Mouse (Mus musculus): ENCODE results near the gene Ccdc33.

Gene Ccdc33

DNA sequence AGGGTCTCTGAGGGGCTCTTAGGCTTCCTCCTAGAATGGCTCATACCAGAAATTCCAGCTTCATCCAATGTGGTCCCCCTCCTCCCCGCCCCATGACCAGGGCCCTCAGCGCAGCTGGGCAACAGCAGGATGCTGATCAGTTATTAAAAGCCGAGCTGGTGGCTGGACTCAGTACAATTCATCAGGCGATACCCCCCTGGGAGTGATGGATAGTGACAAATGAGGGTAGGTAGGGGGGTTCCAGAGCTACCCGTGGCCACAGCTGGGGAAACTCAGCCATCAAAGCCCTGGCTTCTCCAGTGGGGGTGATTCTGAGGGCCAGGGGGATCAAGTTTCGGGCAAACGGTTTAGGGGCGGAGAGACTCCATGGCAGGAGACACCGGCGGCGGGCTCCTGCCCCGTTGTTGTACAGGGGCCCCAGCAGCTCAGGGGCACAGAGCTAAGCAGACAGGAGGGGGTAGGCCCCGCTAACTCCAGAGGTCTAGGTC is 10.3 kb upstream of the Ccdc33 start:
- no peak for DNase-seq

DNA sequence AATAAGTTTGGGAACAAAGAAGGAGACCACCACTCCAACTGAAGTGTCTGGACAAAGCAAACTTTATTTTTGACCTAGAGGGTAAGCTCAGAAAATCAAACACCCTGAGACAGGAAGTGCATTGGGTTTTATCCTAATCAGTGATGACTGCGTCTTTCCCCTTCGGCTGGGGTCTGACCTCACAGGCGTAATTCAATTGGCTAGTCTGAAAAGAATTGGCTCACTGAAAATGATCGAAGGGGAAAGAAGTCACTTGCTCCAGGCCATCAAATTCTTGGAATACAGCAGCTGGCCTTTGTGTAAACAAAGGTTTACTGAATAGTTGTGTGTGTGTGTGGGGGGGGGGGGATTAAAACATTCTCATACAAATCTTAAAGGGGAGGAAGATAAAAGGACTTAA is 7.2 kb upstream of the Ccdc33 start:
- DNase-seq, result no peak

DNA sequence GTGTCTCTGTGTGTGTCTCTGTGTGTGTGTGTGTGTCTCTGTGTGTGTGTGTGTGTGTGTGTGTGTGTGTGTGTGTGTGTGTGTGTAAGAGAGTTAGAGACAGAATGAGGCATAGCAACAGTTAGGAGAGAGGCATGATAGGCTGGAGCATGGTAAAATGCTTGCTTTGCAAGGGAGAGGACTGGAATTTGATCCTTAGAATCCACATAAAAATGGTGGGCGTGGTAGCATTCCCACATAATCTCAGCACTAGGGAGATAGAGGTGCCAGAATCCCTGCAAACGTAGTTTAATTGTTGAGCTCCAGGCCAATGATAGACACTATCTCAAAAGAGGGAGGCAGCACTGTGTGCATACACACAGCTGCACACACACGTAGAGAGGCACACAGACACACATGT is 6.5 kb upstream of the Ccdc33 start:
- DNase-seq, result no peak

DNA sequence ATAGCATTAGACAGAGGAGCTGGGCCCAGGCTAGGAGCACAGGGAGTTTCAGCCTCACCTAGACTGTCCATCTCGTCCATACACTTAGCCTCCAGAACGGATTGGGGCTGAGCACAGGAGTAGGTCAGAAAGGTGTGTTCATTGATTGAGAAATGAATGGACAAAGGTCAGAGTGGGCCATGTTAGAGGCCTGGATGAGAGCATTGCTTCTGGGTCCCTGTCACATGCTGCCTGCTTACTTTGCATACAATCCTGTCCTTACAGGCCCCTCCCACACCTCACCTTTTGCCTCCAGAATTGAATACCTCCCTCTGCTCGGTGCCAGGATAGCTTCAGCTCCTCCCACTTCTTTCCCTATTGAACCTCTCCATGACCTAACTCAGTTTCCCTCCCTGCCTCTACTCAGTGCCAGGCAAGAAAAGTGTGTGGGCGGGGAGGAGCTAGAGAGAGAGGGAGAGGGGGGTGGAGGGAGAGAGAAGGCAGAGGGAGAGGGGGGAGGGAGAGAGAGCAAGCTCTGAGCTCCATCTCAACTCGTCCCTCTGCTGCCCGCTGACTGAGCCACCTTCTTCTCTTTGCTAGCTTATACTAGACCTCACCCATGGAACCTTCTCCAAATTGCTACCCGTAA is 2.5 kb downstream of the Ccdc33 start:
- no peak for DNase-seq

DNA sequence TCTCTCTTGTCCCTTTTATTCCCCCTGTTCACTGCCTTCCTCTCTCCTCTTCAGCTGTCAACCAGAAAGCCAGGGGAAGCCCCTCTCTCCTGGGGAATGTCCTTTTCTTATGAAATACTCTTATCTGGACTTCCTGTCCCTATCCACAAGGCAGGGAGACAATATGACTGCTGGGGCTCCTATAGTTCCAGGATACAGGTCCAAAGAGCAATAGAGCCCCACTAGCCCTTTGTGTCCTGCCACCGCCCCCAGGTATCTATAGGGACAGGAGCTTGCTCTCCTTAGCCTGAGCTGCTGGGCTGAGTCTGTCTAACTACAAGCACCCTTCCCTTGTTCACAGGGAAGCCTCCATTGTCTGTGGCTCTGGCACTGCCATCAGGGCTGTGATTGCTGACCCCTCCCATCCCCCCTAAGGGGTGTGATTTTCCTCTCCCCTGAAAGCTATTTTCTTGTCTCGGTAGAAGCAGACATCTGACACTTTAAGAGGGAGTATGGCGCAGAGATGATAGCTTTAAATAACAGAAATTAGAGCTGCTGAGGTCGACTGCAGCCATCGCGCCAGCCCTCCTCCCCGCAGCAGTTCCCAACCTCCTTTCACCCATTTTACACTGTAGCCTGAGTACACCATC is 3.2 kb downstream of the Ccdc33 start:
- DNase-seq, result no peak

DNA sequence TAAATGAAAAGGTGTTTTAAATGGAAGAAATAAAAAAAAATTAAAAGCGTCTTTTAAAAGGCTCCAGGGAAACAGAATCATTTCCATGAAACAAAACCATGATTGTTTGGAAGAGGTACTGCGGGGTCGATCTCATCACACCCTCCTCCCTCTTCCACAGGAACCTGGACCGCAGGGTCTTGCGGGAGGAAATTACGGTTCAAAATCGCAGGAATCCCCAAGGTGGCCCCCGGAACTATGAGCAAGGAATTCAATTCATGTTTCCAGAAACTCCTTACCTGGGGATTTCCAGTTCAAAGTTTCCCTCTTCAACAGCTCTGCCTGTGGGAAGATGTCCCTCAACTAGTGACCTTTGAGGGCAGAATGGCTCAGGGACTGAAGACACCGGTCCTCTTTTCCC is 4.6 kb downstream of the Ccdc33 start:
- no peak for DNase-seq

DNA sequence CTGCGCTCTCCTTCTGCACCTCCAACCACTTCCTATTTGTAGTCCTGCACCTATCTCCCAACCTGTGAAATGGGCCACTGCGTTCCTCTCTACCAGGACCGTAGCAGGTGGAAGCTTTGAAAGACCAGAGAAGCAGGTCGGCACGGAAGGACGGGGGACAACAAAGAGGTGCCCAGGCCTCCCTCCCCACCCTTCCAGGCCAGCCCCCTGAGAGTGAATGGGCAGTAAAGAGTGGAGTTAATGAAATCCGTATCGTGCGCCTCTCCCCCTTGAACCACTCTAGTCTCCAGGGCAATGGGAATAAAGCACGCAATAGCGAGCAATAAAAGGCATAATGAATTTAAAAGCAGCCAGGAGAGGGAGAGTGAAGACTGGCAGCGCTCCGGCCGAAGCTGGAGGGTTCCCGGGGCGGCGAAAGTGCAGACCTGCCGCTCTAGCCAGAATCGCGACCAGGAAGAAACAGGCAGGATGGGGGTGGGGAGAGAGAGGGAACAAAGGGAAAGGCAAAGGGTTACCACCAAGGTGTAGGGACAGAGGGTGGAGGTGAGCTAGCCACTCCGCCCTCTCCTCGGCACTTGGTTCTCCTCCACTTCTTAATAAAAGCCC is 5.2 kb downstream of the Ccdc33 start:
- no peak for DNase-seq

DNA sequence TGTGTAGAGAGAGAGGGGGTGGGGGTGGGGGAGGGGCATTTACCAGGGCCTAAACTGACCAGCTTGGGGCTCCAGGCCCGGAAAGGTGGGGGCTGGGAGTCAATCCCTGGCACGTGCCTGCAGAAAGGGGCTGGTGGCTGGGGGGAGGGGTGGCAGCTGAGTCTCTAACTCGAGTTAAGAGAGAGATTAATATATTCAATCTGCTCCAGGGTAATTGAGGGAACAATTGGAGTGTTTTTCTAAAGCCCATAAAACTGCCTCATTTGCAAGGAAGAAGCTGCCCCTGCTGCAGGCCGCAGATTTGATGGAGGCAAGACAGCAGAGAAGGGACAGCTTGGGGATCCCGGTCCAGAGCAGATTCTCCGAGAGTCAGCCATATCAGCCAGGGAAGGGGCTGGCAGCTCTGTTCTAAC is 5.8 kb downstream of the Ccdc33 start:
- DNase-seq, result no peak

DNA sequence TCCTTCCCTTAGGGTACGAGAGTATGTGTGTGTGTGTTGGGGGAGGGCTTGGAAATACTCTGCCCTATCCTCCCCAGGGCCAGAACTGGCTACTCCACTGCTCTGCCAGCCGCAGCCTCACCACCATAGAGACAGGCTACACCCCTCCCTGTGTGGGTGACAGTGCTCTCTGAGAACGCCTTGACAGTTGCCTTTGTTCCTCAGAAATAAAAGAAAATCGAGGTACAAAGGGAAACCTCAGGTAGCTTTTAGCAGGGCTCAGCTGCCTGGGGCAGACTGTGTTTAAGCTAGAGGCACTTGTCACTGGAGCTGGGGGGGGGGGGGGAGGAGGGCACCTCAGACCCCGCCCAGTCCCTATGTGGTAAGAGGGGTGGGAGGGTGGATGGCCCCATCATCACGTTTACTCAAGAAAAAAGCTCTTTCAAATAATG is 6.3 kb downstream of the Ccdc33 start:
- DNase-seq, result no peak

DNA sequence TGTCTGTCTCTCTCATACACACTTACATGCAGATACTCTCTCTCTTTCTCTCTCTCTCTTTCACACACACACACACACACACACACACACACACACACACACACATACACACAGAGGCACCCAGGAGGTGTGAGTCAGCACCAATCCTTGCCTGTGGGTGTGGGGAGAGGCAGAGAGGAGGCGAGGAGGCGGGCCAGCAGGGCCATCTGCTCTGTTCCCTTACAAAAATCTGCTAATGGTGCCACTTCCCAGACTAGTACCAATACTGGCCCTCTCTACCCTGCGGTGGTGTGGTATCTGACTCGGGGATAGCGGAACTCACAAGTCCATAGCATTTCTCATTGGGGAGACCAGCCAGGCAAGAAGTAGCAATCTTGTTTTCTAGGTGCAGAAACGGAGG is 7.2 kb downstream of the Ccdc33 start:
- DNase-seq, result peak; percentile 92

DNA sequence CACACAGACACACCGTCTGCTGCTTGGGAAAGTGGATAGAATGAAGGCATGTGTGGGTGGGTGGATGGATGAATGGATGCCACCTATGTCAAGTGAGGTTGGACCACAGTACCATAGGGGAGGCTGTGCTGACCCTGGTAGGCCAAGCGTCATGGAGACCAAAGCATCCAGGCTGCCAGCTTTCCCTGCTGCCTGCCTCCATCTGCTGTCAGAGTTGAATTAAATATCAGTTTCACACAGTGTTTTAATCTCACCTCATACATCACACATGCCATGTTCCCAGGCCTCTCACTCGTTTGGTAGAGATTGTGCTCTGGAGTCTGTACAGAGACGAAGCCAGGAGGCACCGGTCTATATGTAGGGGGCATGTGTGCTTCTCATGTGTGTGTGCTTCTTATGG is 7.8 kb downstream of the Ccdc33 start:
- DNase-seq, result no peak

DNA sequence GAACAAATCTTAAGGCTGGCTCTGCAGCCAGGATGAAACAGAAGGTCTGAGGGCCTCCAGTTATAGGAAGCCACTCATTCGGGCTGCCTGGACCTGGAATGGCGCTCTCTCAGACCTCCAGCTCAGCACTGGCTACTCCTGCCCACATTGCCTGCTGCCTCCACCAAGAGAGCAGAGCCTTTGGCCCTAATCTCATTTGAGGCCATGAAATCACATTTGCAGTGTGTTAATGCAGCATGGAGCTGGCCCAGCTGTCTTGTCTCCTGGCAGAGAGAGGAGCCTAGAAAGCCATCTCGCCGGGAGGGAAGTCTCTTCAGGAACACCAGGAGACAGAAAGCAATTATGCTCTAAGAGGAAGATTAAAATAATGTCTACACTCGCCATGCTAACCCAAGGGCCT is 11.1 kb downstream of the Ccdc33 start:
- DNase-seq, result no peak

DNA sequence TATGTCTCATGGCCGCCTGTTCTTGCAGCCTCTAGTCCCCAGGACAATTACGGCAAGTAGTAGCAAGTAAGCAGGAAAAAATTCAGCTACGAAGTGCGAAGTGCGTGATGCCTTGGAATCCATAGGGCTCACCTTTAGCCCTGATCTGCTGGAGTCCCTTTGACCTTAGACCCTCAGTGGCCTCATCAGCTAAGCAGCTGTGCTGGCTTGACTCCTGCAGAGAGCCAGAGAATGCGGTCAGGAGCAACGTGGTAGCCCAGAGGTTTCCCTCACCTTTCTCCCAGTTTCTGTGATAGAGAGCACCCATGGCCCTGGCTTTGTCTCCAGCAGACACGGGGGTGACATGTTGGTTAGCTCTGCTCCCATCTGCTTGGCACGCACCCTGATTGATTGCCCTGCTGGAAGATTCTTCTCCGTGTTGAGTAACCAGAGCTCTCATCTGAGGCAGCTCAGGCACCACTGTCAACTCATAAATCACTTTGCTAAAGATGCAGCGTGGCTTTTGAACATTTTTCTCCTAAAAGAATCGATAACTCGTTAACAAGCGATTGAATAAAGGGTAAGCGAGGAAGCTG is 12.9 kb downstream of the Ccdc33 start:
- no peak for DNase-seq

DNA sequence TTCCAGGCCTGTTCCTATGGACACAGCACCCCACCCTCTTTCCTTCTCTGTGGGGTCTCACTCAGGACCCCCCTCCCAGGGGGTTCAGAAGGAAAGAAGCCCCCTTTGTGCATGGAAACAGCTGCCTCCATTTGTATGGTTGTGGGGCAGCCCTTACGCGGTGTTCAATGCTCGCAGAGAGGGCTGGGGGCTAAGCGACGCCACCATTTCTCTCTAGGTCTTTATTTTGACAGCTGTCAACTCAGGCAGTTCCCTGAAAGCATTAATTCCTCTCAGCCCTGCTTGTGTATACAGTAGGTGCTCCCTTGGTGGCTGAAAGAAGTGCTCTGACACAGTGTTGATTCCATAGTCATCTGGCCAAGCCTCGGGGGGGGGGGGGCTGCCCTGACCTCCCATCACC is 15.0 kb downstream of the Ccdc33 start:
- no peak for DNase-seq

DNA sequence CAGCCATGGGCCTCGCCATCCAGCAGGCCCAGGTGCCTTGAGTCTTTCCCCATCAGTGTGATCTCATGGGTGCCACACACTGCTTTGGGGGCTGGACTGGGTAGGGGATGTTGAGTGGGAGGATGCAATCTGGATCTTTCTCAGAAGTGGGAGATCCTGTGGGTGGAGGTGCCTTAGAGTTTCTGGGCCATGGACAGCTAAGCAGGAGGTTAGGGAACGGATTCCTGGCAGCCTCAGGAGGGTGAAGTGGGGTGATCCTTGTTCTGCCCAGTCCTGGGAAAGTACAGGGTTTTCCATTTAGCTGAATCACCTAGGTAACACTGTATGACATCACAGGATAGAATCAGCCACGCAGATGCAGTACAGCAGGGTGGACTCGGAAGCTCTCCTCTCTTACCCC is 16.6 kb downstream of the Ccdc33 start:
- peak; percentile 84 for DNase-seq

DNA sequence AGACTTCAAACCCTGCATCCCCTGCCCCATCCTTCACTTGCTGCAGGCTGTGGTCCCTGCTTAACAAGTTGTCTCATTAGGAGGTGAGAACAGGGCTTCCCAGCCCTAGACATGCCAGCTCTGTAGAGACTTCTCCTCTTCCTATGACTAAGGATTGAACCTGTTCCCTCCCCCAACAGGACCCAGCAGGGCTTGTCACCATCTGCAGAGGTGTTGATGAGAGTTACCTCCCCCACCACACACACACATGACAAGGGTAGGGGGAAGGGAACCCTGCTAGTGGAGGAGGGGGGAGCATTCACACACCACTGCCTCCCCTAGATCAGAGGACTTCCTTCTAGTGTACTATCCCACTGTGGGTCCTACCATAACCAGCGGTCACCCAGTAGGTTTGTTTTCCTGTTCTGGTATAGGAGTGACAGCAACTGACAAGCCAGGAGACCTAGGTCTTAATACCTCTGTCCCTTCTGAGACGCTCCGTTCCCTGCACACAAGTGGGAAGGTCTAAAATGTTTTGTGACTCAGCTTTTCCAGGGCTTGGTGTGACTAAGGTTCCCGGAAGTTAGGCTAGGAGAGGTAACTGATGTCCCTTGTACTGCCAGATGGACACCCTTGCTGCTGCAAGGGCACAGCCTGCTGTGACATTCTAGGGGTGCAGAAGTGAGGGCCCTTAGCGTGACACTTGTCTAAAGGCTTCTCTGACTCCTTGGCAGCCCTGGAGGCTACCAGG is 18.6 kb downstream of the Ccdc33 start:
- no peak for DNase-seq

DNA sequence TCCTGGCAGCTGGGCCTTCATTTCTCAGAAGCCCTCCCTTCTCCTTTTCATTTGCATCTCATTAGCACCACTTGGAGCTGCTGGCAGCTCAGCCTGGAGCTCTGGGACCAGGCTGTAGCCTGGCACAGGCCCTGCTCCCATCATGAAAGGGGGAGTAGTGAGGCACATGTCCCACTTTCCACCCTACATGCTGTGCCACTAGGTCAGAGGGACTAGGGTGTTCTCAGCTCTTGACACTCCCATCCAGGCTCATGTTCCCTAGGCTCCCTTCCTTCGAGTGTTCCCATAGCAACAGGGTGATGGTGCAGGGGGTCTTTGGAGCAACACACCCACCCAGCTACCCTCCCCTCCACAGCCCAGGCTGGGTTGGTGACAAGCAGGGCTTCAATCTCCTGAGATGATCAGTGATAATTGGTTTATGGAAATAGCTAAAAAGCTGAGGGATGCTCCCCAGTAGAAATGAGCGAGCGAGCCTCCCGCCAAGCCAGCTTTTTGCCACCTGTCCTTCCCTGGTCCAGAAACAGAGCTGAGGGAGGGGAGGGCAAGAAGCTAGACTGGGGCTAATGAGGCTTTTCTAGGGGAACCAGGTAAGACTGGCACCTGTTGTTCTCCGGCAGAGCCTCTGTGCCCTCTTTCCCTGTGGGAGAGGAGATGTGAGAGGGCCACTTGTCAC is 21.9 kb downstream of the Ccdc33 start:
- peak; percentile 90 for DNase-seq

DNA sequence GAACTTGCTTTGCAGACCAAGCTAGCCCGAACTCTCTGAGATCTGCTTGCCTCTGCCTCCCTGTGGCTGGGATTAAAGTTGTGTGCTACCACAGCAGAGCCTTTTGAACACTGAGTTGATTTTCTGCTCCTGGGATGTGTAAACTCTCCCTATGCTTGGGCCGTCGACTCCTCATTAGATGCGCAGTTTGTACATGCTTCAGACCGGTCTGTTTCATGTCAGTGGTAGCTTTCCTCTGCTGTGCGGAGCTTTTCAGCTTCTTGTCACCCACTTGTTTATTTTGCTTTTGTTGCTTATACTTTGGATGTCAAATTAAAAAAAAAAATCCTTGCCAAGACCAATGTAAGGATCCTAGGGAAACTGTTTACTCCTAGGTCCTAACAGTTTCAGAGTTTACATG is 22.6 kb downstream of the Ccdc33 start:
- DNase-seq, result no peak

DNA sequence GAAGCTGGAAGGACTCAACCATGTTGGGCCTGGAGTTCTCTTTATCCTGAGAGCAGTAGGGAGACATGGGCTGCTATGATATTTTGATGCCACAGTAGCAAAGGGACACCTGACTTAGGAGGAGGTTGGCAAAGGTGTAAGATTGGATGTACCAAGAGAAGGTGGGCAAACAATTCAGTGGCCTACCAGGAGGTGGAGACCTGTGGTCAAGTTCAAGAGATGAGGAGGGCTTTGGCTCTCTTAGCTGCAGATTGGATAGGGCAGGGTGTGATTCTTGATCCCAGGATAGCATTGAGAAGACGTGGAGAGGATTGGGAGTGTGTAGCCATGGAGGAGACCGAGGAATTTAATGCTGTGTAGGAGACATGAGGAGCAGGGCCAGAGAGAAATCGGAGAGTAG is 24.8 kb downstream of the Ccdc33 start:
- DNase-seq, result no peak

DNA sequence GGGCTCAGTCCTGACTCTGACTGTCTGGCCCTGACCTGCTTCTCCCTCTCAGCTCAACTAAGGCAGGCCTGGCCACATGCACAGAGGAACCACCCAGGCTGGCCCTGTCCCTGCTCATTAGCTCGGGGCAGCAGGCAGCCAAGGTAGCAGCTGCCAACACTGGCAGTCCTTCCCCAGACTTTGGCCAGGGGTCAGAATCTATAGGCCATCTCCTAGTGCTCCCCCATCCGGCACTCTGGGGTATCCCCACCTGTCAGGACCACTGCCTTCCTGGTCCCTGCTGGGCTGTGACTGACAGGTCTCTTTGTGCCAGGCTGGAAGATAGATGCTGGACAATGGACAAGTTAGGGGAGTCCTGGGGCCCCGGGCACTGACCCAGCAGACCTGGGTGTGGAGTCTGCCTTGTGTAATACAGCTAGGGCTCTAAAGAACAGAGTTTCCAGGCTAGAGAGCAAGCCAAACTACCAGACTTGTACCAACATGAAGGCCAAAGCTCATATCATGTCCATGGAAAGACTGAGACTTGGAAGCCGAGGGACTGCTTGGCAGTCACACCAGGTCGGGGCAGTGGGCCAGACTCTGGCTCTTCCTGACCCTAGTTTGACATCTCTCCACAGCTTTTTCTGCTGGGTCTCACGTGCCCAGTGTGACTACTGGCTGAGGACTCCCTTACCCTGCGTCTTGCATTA is 25.9 kb downstream of the Ccdc33 start:
- no peak for DNase-seq

DNA sequence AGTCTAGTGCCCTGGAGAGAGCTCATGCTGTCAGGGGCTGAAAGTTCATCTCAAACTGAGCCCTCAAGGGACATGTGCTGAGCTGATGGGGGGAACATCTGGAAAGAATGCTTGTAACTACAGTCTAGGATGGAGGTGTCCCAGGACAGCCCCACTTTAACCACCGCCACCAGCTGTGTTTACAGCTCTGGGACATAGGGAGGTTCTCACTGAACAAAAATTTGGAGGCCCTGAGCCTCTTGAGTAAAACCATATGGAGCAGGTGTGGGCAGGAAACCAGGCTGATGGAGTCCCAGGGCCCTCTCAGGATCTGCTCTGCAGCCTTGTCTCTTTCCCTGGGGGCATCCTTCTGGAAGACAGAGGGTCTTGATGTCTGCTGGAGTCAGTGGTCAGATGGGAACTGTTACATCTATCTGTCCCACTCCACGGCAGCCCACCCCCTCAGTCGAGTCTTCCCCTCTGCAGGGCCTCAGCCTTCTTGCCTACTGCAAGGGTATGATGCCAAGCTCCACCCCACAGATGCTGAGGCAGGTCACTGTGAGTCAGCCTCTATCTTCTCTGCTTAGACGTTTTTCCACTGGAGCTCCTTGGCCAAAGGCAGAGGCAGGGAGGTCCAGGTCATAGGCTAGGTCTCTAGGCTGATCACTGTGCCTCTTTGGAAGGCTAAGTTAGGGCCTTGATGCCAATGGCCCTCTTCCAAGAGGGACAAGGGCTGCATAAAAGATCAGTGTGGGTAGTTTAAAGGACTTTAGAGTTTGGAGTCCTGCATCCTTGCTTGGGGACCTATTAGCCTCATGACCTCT is 26.8 kb downstream of the Ccdc33 start:
- DNase-seq, result no peak
